Mouse (Mus musculus): Measurements from ENCODE around the gene Rnf144b.

GRCm38 (mm10) chr13:47104856-47105541, 17.5 kb upstream of the Rnf144b start:
- TF ChIP-seq CTCF (IDR thresholded peaks at IDR 0.05; ENCODE audit: borderline replicate concordance, control insufficient read depth, extremely low read depth, insufficient read depth, low read length, poor library complexity) (no peak), POLR2A (IDR thresholded peaks at IDR 0.05; ENCODE audit: control insufficient read depth, extremely low read depth, insufficient read depth, low read length, poor library complexity) (no peak)

Data from thymus, adult 2 months (tissue).